Mouse (Mus musculus) left cerebral cortex, postnatal 36 days (tissue): ENCODE measurements around the gene Ccdc185. TPM values are rescaled to one million over a fixed set of nuclear protein-coding genes. Genes with fewer than 3 reads are reported as not detected.
A peak's percentile ranks its signal among the peaks of the same experiment; 100 is the strongest.

Experiments used
- DNase-seq, 2 experiments: peaks; one replicate each; pipeline ENCODE4 v3.0.0; 2021 to 2022; ENCODE audit warnings: low spot score in 2 of 2, mixed read lengths in 1 of 2
- intact Hi-C: fragments of 180-260 bp; cut with DNase I; formaldehyde crosslinking; loops from one replicate; pipeline ENCODE4 v1.15.1; 2025
- total RNA-seq, 2 experiments: library from RNA; stranded (reverse); gene quantifications; 2 replicates each; pipeline ENCODE4 v1.2.3; 2021

Gene Ccdc185
- total RNA-seq, 2 experiments from 2014 or later = 0.20 to 0.25 TPM

- DNase-seq = peak in 1 of 2 experiments; percentile 23
- intact Hi-C loops = no loop called here
Measured at GRCm38 (mm10) chr1:182753694-182754093, 4.7 kb upstream of the Ccdc185 start.

GRCm38 (mm10) chr1:182751301-182751700 is 2.3 kb upstream of the Ccdc185 start:
- intact Hi-C loops = no loop called here
- DNase-seq = no peak

GRCm38 (mm10) chr1:182747834-182748233 is 1.1 kb downstream of the Ccdc185 start:
- intact Hi-C loops = no loop called here
- DNase-seq = no peak

GRCm38 (mm10) chr1:182747081-182747480 is 1.9 kb downstream of the Ccdc185 start:
- intact Hi-C loops = no loop called here
- DNase-seq = no peak

- intact Hi-C loops = no loop called here
Measured at GRCm38 (mm10) chr1:182735891-182736290, 13.1 kb downstream of the Ccdc185 start.

GRCm38 (mm10) chr1:182732695-182733094 is 16.3 kb downstream of the Ccdc185 start:
- intact Hi-C loops = no loop called here
- DNase-seq = no peak

More at GRCm38 (mm10) chr1:182735891-182736290, 13.1 kb downstream of the Ccdc185 start:
- DNase-seq = no peak

GRCm38 (mm10) chr1:182729002-182729401 is 20.0 kb downstream of the Ccdc185 start:
- DNase-seq = no peak
- intact Hi-C loops = no loop called here

- intact Hi-C loops = no loop called here
Measured at GRCm38 (mm10) chr1:182727541-182727940, 21.4 kb downstream of the Ccdc185 start.

GRCm38 (mm10) chr1:182714236-182714935 is 34.6 kb downstream of the Ccdc185 start:
- intact Hi-C loops = no loop called here

More at GRCm38 (mm10) chr1:182727541-182727940, 21.4 kb downstream of the Ccdc185 start:
- DNase-seq = no peak

GRCm38 (mm10) chr1:182711360-182711933 is 37.5 kb downstream of the Ccdc185 start:
- intact Hi-C loops = no loop called here
- DNase-seq = no peak

More at GRCm38 (mm10) chr1:182714236-182714935, 34.6 kb downstream of the Ccdc185 start:
- DNase-seq = no peak

GRCm38 (mm10) chr1:182707459-182707858 is 41.5 kb downstream of the Ccdc185 start:
- DNase-seq = no peak
- intact Hi-C loops = no loop called here

GRCm38 (mm10) chr1:182704882-182705281 is 44.1 kb downstream of the Ccdc185 start:
- DNase-seq = no peak

GRCm38 (mm10) chr1:182699392-182700347 is 49.3 kb downstream of the Ccdc185 start:
- intact Hi-C loops = no loop called here
- no peak for DNase-seq

More at GRCm38 (mm10) chr1:182704882-182705281, 44.1 kb downstream of the Ccdc185 start:
- intact Hi-C loops = no loop called here

Other genes with a start within 250 kb of the Ccdc185 start
- gene Capn2, start 231.6 kb downstream of the Ccdc185 start, total RNA-seq = 10 to 100 TPM; 59.1 to 63.6 TPM
- not detected for gene Capn8, start 184.2 kb downstream of the Ccdc185 start, total RNA-seq
- gene Susd4, start 14.7 kb upstream of the Ccdc185 start, total RNA-seq = 100 to 1,000 TPM; 113 TPM
- gene Tlr5, start 205.6 kb upstream of the Ccdc185 start, total RNA-seq = under 1 TPM; 0.20 to 0.27 TPM